Mouse (Mus musculus) kidney, adult 8-10 months (tissue): ENCODE measurements at regions not wholly inside any gene's neighbourhood (a gene's known extent, or its start where the extent isn't known, plus 50 kb on each side); places are given as distances from the start of the nearest gene placed in this dataset.

Source experiments
- DNase-seq, 2 experiments: peaks; one replicate each; pipeline ENCODE4 v3.0.0; 2022

- no peak for DNase-seq
Measured at GRCm38 (mm10) chr16:24043779-24044178, 55.1 kb upstream of the Bcl6 start.

- peak; percentile 50 to 75 for DNase-seq
Measured at GRCm38 (mm10) chr16:24042977-24043376, 54.3 kb upstream of the Bcl6 start.

GRCm38 (mm10) chr16:24042216-24042615, 53.6 kb upstream of the Bcl6 start:
- no peak for DNase-seq

GRCm38 (mm10) chr16:24041403-24041802, 52.8 kb upstream of the Bcl6 start:
- DNase-seq: no peak

GRCm38 (mm10) chr16:24039765-24040164, 51.1 kb upstream of the Bcl6 start:
- peak; percentile 66 to 85 for DNase-seq
